ENCODE assay signal across 8 mouse cellular contexts in the genomic region with DNA sequence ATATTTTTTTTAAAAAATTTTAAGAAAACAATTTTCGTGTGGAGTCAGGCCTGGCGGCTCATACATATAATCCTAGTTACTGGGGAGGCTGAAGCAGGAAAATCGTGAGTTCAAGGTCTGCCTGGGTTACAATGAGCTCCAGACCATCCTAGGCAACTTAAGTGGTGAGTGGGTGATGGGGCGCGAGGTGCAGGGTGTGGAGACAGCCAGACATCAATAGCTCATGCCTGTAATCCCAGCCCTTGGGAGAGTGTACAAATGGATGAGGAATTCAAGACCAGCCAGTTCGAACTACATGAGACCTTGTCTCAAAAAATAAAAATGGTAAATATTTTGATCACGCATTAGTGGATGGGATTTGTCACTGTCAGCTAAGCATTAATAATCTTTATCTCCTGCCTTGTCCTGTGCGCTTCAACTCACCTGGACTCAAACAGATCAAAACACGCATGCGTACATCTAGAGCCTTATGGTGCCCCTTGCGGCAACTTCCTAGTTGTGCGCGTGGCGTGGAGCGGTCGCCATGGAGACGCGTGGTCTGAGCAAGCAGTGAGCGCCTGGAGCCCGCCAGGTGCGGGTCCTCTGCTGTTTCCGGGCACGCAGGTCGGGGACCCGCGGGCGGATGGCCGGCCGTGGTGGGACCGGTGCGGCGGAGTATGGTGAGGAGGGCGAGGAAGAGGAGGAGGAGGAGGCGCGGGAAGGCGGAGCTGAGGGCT. TPM values are rescaled to one million over a fixed set of nuclear protein-coding genes. Genes with fewer than 3 reads are reported as not detected.
DNase-seq lines count a peak whose midpoint lies in the region; ATAC-seq lines count a peak whose summit lies in the region.

A gene (plus strand): TSS at position 473 of the 716 bp plus-strand sequence.

- H3K4me2 ChIP-seq in hindbrain, embryonic 16.5 days (ENCODE audit: low read length) = peak within 1 kb of the TSS; percentile 87

- peak within 1 kb of the TSS; percentile 64 for H3K4me3 ChIP-seq in hindbrain, embryonic 16.5 days (ENCODE audit: low read length)

- 13% methylated on average over 36 of the region's 36 CpGs for WGBS in hindbrain, embryonic 16.5 days

- DNase-seq in R1 (ENCODE audit: low read depth, low spot score) = peak; percentile 95
- DNase-seq in cerebellum, postnatal 36 days = peak; percentile 84 to 87
- DNase-seq in gastrocnemius, adult 18-20 months (ENCODE audit: low spot score) = peak; percentile 61
- DNase-seq in left cerebral cortex, adult 11 months (ENCODE audit: low spot score) = peak; percentile 75
- DNase-seq in lung, postnatal 36 days = peak; percentile 93
- DNase-seq in retina, postnatal 7 days (ENCODE audit: low read depth, low spot score) = peak; percentile 76
- DNase-seq in urinary bladder, adult 18-20 months (ENCODE audit: low spot score in 2 of 2) = peak; percentile 66 to 84

- peak; percentile 95 for ATAC-seq in hindbrain, embryonic 16.5 days

- no peaks in the 10 kb centered on the region for H3K27me3 ChIP-seq in hindbrain, embryonic 16.5 days (replicated peaks; ENCODE audit: control insufficient read depth, insufficient read depth, low read length)

- no peak within 1 kb of the TSS for H3K27ac ChIP-seq in hindbrain, embryonic 16.5 days (ENCODE audit: low read depth, low read length)

- H3K9ac ChIP-seq in hindbrain, embryonic 16.5 days (ENCODE audit: low read depth, low read length) = peak within 1 kb of the TSS; percentile 70

- H3K4me1 ChIP-seq in hindbrain, embryonic 16.5 days (ENCODE audit: control insufficient read depth, insufficient read depth, low read depth, low read length) = no peaks in the 10 kb centered on the region

- H3K9me3 ChIP-seq in hindbrain, embryonic 16.5 days (ENCODE audit: control insufficient read depth, low read length) = no peaks in the 10 kb centered on the region

- H3K36me3 ChIP-seq in hindbrain, embryonic 16.5 days (ENCODE audit: control insufficient read depth, insufficient read depth, low read length) = no peaks in the 10 kb centered on the region

RNA-seq across cellular contexts. Expression of the gene that starts here (rescaled TPM):
- not detected for total RNA-seq in gastrocnemius, adult 18-20 months (2021)
- polyA plus RNA-seq in hindbrain, embryonic 16.5 days (2015; fragmentation: Nextera tagmentation; extraction: Ambion mirVana) = 5.0 and 5.2 TPM in 2 replicates

Comparison
In these comparisons a context has a peak if more than half of its experiments do, and no peak if none do; other contexts are left out.
1. Peak in DNase-seq in gastrocnemius, adult 18-20 months; RNA of the gene not detected or under 1 TPM.